Mouse (Mus musculus): Measurements from ENCODE around the gene Lcn10.
"Not testable (repeated sequence)": the region's sequence is repeated elsewhere in the genome, so short reads cannot be mapped to it uniquely, and the experiment has no call there.

Gene Lcn10

DNA sequence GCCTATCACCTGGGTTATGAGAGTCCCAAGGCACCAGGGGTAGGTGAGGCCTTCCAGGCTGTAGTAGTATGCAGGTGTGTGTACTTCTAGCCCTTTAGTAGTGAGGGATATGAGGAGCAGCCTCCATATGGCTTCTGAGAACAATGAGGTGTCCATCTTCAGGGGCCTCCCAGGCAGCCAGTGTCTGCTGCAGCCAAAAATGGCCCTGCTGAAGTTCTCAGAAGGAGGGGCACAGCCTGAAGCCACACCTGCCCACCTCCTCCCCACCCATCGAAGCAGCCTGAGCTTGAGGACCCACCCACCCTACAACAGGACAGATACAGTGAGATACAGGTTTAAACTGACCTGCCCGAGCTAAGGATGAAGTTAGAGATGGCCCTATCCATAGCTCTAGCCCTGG lies at the start of gene Lcn10:
Gene Lcn10 (plus strand): TSS at position 301 of the 400 bp plus-strand sequence.
- no peak for DNase-seq (ENCODE audit: low spot score in 2 of 2)

DNA sequence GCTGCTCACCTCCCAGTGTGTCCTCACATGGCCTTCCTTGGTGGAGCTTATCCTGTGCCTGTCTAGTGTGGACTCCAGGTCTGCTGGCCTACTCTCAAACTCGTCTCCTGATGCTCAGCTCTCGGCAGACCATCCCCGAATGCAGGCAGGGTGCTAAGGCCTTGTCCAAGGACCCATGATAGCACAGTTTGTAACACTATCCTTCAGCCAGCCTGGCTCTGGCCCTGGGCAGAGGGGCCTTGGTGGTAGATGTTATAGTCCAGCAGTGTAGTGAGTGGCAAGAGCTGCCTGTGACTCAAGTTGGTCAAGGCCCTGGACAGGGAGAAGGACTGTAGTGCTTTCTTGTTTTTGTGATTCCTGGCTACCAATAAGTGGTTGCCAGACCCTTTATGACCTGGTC lies 48.9 kb upstream of the Lcn10 start:
- no peak for DNase-seq (ENCODE audit: low spot score in 2 of 2)

DNA sequence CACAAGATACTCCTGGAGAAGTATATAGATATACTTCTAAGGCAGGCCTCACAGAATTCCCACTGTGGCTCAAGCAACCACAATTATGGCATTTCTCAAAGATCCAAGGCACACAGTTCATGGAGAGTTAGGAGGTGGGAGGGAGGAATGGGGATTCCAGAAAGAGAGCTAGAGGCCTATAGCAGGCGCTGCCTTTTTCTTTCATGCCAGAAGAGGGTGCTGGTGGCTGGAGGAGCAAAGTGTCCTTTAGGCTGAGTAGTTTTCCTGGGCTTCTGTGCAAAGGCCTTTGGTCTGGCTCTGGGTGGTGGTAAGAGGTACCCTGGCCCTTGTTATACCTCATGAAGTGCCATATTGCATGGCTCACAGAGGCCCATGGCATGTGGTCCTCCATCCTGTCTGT lies 48.5 kb upstream of the Lcn10 start:
- DNase-seq (ENCODE audit: low spot score in 2 of 2), result no peak

GRCm38 (mm10) chr2:25639890-25640289 lies 42.6 kb upstream of the Lcn10 start:
- DNase-seq (ENCODE audit: low spot score in 2 of 2), result peak; percentile 30 to 35

DNA sequence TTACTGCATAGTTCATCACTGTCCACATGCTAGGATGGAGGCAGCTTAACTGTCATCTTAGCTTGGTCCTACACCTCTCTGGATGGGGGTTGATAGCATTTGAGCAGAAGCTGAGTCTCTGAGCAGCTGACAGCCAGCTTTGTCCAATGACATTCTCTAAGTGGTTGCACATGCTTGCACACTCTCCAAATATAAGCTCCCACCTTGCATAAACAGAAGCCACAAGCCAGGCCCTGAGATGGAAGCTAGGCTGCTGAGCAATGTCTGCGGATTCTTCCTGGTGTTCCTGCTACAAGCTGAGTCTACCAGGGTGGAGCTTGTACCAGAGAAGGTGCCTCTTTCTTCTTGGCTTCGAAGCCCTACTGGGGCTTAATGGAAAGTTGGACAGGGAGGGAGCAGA lies 29.6 kb upstream of the Lcn10 start, which contains the start of gene Lcn8:
Gene Lcn8 (plus strand): TSS at position 219 of the 400 bp plus-strand sequence.
- no peak for DNase-seq (ENCODE audit: low spot score in 2 of 2)

- DNase-seq (ENCODE audit: low spot score in 2 of 2), result no peak
Observed at GRCm38 (mm10) chr2:25654502-25654901, 28.0 kb upstream of the Lcn10 start.

- no peak for DNase-seq (ENCODE audit: low spot score in 2 of 2)
Observed at GRCm38 (mm10) chr2:25656691-25657090, 25.8 kb upstream of the Lcn10 start.

DNA sequence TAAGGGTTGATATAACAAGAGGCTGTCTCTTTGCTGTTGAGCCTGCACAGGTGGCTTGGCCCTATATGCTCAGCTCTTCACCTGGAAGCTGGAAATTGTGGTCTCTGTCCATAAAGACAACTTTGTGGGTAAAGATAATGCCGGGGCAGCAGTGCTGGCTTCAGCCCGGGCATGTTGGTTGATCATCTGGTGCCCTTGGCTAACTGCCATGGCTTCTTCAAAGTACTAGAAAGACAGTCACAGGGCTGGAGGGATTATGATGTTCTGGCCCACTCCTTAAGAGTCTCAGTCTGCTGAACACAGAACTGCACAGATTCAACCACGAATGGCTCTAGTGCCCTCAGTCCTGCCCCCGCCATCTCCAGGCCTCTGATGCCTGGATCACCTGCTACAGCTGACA lies 25.3 kb upstream of the Lcn10 start:
- DNase-seq (ENCODE audit: low spot score in 2 of 2), result no peak

DNA sequence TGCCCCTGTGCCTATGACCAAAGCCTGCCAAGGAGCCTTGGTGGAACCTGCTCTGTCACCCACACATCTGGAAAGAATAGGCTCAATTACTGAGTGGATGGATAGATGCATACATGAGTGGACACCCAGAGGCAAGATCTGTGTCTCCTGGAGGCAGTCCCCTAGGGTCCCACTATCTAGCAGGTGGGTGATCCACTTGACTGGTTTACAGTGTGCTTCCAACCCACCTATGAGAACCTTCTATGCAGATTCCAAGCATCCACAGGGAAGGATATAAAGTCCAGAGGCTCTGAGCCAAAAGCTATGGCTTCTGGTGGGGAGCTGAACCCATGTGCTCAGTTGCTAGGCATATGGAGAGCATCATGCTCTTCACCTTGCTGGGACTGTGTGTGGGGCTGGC lies 24.9 kb upstream of the Lcn10 start, which contains the start of gene Lcn5:
Gene Lcn5 (plus strand): TSS at position 301 of the 400 bp plus-strand sequence.
- DNase-seq (ENCODE audit: low spot score in 2 of 2), result no peak

GRCm38 (mm10) chr2:25660279-25660678 lies 22.2 kb upstream of the Lcn10 start:
- no peak for DNase-seq (ENCODE audit: low spot score in 2 of 2)

DNA sequence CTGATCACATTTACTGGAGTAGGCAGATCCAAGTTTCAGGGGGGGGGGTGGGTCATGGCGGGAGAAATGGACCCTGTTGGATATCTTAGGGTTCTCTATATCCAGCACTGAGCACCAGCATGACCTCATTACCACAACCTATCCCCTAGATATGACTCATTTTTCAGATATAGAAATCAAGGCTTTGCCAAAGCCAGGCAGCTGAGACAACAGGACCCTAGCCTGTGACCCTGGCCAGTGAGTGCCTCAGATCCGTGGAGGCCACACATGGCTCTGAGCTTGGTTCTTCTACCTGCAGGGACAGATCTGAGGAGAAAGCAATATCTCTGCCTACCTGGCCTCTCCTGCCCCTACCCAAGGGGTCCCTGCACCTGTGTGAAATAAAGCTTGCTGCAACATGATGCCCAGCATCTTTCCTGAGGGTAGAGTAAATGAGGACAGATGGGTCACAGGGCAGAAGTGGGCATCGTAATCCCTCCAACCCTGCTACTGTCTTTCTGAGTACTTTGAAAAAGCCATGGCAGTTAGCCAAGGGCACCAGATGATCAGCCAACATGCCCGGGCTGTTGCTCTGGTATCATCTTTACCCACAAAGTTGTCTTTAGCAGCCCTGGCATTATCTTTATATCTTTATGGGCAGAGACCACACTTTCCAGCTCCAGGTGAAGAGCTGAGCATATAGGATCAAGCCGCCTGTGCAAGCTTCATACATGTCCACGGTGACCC lies 21.1 kb upstream of the Lcn10 start:
- DNase-seq (ENCODE audit: low spot score in 2 of 2), result no peak

DNA sequence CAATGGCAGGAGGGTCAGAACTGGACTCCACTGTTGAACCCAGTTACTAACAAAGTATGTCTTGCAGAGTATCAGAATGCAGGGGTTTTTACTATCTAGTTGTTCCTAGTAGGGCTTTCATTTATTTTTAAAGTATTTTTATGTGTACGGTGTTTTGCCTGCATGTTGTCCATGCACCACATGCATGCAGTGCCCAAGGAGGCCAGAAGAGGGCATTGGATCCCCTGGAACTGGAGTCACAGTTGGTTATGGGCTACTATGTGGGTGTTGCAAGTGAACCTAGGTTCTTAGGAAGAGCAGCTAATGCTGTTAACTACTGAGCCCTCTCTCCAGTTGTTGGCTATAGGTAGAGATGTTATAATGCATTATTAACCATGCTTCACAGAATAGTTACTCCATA lies 19.0 kb upstream of the Lcn10 start:
- DNase-seq (ENCODE audit: low spot score in 2 of 2), result peak; percentile 14 to 35

DNA sequence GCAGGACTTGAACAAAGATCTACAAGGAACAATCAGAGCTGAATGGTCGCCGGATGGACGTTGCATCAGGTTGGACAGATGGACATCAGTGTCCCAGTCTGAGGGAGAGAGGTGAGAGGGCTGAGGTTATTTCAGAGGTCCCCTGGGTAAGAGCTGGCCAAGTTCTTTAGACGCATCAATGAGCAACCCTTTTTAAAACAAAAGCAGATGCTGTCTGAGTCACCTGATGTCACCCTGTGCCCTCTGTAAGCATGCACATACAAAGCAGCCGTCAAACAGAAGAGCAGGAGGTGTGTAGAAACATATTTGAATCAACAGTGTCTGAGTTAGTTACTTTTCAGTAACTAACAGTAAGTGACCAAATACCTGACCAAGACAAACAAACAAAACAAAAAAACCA lies 18.4 kb upstream of the Lcn10 start:
- no peak for DNase-seq (ENCODE audit: low spot score in 2 of 2)

GRCm38 (mm10) chr2:25666516-25666915 lies 16.0 kb upstream of the Lcn10 start:
- DNase-seq (ENCODE audit: low spot score in 2 of 2), result no peak

DNA sequence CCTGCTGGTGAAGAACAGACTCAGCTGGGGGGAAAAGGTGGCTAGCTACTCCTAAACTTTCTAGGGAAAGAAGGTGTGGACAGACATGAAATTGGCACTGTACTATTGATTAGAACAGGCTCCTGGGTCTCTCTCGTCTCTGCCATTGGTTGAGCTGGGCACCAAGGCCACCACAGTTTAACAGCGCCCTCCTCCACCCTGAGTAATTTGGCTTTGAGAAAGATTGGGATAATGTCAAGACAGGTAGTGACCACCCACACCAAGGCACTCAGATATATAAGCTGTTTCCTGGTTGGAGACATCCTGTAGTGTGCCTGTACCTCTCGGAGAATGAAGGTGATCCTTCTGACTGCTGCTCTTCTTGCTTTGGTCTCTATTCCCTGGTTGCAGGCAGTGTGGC lies 6.0 kb upstream of the Lcn10 start, which contains the start of gene Lcn6:
Gene Lcn6 (plus strand): TSS at position 301 of the 400 bp plus-strand sequence.
- no peak for DNase-seq (ENCODE audit: low spot score in 2 of 2)

DNA sequence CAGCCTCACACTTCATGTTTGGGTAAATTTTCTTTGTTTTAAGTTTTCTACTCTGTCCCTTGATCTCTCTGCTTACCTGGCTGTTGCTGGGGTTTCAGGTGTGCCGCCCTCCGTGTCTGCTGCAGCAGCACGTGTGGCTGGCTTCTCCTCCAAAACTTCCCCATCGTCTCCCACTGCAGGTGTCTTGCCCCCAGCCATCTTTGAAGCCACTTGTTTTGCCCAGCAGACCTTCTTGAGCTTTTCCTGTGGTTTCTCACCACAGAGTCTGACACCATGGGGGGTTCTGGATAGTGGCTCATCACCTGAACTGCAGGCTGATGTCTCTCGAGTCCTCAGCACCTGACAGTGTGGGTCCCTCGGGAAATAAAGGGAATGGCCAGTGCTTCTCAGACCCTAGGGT lies 3.0 kb upstream of the Lcn10 start:
- no peak for DNase-seq (ENCODE audit: low spot score in 2 of 2)

- DNase-seq (ENCODE audit: low spot score in 2 of 2), result no peak
Observed at GRCm38 (mm10) chr2:25686941-25687340, 4.4 kb downstream of the Lcn10 start.

DNA sequence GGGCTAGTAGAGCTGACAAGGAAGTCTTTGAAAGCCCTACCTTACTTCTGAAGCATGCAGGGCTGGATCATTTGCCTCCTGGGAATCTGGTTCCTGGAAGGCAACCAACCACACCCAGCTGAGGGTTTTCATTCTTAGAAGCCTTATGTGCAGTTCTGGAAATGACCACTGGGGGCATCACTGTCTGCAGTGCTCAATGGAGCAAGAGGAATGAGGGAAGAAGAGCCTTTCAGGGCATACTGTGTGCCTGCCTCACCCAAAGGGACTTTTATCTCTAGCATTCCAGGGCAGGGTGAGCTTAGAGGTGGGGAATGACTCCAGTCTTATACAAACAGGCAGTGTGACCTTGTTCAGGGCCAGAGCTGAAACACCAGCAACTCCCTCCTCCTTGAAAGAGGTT lies 12.1 kb downstream of the Lcn10 start:
- DNase-seq (ENCODE audit: low spot score in 2 of 2), result peak; percentile 43 to 54

DNA sequence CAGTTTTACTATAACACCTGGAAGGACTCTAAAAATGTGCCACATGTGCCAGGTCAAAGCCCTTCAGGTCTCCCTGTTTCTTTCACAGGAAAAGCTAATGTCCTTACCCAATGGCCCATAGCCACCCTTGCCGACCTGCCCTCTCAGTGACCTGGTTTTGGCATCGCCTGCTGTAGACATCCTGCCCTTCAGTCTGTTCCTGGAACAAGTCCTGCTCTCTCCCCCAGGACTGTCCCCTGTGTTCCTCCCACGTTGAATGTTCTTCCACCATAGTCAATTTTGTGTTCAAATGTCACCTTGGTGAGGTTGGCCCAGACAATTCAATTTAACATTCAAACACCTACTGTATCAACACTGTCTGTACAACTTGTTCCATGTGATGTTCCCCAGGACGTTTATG lies 14.4 kb downstream of the Lcn10 start:
- no peak for DNase-seq (ENCODE audit: low spot score in 2 of 2)

GRCm38 (mm10) chr2:25698696-25699095 lies 16.2 kb downstream of the Lcn10 start:
- no peak for DNase-seq (ENCODE audit: low spot score in 2 of 2)

DNA sequence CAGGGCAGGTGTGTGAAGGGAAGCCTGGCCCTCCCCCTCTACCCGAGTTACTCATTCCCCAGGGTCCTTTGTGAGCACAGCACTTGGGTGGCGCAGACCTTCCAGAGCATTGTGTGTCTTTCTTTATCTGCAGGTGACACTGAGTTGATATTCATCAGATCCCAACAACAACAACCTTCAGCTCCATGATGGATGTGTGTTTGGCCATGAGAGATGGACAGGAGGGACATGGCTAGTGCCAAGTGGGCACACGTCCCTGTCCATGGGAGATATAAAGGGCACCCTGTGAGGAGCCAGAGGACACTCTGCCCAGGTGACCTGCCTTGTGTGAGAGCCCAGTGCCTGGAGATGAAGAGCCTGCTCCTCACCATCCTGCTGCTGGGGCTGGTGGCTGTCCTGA lies 17.2 kb downstream of the Lcn10 start, which contains the start of gene Obp2a:
Gene Obp2a (plus strand): TSS at position 301 of the 400 bp plus-strand sequence.
- DNase-seq (ENCODE audit: low spot score in 2 of 2), result not testable (repeated sequence)

DNA sequence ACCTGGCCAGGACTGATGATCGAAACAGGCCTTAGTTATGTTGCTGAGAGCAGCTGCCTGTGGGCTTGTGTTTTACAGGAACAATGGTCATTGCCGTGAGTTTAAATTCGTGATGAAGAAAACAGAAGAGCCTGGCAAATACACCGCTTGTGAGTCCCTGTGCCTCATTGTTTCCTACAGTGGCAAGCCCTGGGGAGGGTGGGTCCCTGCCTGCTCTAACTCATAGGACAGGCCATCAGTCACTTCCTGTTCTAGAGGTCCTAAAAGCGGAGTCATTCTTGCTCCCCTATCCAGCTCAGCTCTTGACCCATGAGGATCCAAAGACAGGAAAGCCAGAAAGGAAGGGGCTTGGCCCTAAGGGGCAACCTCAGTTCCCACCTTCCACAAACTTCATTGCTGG lies 18.5 kb downstream of the Lcn10 start:
- no peak for DNase-seq (ENCODE audit: low spot score in 2 of 2)

DNA sequence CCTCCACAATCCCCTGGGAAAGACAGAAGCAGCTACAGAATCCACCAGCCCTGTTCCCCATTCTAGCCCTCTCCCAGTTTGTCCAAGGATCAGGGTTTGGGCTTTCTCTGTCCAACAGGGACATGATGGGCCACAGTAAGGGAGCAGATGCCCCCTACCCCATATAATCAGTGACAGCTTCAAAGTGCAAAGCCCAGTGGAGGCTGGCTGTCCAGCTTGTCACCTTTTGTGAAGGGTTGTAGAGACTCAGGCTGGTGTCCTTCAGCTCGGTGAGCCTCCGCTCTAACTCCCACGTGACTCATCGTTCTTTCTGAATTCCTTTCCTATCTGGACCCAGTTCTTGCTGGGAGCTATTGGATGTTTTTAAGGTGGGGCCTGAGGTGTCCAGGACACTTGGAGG lies 21.2 kb downstream of the Lcn10 start:
- DNase-seq (ENCODE audit: low spot score in 2 of 2), result no peak
